Mouse (Mus musculus) kidney, postnatal 25 days (tissue): ENCODE measurements at regions not wholly inside any gene's neighbourhood (a gene's known extent, or its start where the extent isn't known, plus 50 kb on each side); places are given as distances from the start of the nearest gene placed in this dataset.
"Not testable (repeated sequence)": the region's sequence is repeated elsewhere in the genome, so short reads cannot be mapped to it uniquely, and the experiment has no call there.

Experiments
- DNase-seq, 2 experiments: peaks; one replicate each; pipeline ENCODE4 v3.0.0; 2021; ENCODE audit warnings: mixed read lengths in 2 of 2

DNA sequence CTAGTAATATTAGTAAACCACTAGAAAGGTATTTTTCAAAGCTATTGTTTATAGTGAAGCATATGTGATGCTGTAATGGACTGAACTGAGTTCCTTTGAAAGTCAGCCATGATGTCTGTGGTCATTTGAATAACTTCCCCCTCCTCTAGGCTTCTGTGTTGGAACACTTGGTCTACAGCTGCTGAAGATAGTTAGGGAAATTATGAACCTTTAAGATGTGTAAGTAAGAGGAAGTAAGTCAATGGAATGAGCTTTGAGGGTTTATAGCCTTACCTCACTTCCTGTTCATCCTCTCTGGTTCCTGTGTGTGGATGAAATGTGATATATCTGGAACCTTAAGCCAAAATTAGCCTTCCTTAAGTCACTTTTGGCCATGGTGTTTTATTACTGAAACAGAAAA lies 145.7 kb upstream of the Tmem229a start:
- DNase-seq = no peak

DNA sequence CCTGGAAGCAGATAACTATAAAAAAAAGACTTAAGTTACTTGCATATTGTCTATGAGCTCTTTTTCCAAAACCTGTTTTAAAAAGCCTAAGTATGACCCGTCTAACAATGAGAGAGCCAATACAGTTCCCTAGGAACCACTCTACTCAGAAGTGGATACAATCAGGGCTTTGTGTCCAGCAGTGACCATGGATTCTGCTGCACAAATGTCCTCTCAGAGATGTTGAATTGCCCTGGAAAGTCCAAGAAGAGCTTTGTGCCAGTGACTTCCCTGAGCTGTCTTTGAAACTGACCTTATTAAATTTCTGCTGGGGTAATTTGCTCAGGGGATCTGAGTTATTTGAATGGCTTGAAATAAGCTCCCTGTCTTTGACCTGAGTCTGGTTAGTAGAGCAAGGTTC lies 131.1 kb upstream of the Tmem229a start:
- DNase-seq = no peak

DNA sequence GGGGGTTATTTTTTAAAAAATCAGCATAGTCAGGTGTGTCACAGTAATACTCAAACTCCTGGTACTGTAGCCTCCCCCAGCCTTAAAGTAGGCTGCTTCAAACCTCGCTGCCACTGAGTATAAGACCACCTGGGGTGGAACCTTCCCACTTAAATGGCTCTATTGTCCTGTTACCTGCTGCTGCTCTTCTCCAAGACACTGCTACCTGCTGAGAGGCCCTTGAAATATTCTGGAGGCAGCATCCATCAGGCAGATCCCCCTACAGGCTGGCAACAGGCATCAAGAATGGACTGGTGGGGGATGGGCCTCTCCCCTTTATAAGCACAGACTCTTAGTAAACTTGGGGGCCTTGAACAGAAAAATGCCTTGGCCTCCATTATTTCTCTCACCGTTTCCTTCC lies 129.8 kb upstream of the Tmem229a start:
- DNase-seq = no peak

DNA sequence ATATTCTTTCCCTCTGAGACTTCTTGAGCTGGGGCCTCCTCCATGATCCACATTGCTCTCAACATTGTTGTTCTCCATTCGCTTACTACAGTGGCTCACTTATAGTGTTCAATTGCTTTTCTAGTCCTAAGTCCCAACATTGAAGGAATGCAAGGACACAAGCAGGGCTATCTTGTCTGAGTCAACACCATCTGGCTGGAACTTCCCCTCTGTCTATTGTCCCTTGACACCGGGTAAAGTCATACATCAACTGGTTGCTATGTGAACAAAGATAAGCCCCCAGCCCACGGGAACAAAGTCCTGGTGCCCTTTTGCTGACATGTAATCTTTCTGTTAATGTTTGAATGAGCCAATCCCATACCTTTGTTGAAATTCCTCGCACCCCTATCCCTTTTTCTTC lies 129.2 kb upstream of the Tmem229a start:
- not testable (repeated sequence) for DNase-seq

DNA sequence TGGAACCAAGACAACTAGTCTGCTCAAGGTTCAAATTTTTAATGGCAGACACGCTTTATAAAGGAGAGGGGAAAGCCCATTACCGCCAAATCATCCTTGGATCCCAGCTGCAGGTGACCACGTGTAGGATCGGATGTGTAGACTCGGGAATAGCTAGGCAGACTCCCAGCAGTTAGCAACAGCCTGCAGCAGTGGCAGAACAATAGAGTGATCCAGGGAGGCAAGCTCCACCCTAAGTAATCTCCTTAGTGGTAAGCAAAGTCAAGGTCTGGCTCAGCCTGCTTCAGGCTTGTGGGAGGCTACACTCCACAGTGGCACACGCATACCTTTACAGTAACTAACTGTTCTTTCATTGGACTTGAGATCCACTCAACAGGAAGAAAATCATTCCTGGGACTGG lies 109.8 kb upstream of the Tmem229a start:
- DNase-seq = no peak

DNA sequence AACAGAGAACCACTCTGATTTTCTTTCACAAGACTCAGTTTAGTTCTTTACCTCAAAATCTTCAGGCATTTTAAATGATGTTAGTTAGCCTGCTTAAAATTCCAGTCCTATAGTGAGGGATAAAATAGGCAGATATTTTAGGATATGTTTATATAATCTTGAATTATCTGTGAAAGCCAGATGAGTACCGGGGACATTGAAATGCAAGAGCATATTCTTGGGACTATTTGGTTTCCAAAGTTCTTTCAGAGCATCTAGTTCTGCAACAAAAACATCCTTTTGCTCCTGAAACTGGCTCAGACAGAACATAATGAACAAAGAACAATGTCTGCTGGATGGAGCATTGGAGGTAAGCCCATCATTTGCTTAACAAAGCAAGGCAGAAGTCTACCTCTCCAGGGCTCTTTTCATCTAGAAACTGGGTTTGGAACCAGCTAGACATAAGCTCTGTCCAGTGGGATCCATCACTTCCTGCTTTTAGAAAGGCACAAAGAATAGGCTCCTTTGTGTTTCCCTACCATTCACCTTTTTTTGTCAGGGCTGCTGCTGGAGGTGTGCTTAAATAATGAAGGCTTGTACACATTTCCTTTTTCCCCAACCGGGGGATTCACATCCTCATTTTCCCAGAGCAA lies 76.9 kb upstream of the Tmem229a start:
- no peak for DNase-seq

DNA sequence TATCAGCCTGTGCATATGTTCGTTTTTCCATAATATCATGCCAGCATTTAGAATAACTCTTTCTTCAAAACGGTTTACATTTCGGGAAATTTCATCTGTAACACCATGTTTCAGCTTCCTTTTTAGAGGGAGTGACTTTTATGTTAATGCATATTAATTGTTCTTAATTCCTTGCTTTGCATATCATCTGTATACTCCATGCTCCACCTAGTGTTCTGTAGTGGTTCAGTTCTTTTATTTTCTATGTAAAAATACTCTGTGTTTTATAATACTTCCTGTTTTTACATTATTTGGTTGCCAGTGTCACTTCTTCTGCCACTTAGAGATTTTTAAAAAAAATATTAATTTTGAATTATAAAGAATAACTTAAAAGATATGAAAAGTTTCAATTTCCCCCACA lies 70.9 kb upstream of the Tmem229a start:
- no peak for DNase-seq

DNA sequence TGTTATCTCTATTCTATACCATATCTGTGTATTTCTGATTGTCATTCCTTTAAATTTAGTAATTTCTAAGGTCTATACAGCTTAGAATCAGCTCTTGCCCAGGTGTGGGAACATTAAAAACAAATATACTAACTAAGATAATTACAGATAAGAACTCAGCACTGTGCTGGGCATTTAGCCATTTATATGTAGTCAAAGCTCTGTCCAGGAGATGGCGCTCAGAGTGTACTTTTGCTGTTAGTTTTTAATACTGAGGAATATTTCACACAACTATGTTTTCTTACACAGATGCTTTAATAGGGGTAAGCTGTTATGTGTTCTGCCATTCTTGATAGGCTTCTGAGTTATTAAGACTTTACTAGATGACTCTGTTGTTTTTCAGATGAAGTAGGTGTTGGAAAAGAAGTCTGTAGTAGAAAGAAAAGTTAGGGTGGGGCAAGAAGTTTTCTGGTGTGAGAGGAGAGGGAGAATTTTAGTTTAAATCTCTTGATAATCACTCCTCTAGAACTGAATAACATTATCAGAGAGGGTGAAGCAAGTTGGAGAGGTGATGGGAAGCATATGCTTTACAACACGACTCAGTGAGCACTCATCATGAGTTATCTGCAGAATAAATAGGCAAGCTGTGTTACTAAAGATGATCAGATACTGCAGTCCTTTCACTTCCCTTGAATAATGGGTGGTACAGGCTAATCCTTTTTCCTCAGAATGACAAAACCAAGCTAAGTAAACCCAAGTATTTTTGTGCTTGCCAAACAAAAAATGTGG lies 64.1 kb upstream of the Tmem229a start:
- DNase-seq = peak in 1 of 2 experiments; percentile 55

DNA sequence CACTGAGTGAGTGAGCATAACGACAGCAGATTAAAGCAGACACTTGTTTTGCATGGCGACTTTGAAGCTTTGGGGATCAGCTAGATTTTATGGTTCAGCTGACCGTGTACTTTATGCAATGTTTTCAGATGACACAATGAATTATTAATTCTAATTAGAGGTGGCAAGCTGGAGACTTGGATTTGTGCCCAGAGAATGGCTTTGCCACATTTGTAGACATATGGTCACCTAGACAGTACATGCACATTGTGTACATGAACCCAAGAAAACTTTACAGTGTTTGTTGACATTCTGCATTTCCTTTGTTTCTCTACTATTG lies 57.1 kb upstream of the Tmem229a start:
- DNase-seq = no peak

DNA sequence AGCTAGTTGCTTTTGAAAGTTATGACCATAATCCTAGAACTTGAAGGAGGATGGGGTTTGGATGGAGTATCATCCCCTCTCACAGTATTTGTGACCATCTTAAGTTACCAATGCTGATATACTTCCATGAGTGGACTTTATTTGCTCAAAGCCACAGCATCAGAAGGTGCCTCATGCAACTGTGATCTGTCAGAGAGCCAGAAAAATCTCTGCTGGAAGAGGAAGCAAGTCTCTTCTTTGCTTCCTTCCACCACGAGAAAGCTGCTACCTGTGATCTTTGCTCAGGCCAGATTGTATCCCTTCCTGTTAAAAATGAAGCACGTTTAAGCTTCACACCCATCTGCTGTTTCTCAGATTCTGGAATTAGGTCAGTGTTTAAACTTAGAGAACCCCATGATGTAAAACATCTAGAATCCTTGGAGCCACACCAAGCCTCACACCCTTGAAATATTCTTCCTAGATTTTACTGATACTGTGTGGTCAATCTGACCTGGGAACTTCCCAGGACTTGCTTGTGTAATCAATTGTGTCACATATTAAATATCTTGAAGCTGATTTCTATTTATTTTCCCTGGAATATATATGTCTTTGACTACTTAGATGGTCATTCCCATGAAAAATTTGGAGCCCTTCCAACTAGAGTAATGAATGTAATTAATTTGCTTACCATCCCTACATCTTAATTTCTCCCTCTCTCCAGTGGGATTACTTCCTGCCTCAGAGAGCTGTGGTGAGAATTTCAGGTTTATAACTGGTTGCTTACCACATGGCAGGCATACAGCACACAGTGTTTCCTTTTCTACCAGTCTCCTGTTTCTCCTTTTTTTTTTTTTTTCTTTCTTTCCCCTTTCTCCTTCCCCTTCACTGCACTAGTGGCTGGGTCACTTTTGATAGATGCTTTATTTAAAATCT lies 56.5 kb upstream of the Tmem229a start:
- no peak for DNase-seq

DNA sequence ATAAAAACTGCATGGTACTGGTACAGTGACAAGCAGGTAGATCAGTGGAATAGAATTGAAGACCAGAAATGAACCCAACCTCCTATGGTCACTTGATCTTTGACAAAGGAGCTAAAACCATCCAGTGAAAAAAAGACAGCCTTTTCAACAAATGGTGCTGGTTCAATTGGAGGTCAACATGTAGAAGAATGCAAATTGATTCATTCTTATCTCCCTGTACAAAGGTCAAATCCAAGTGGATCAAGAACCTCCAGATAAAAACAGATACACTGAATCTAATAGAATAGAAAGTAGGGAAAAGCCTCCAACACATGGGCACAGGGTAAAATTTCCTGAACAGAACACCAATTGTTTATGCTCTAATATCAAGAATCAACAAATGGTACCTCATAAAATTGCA lies 52.8 kb upstream of the Tmem229a start:
- DNase-seq = not testable (repeated sequence)
